In the genomic region with DNA sequence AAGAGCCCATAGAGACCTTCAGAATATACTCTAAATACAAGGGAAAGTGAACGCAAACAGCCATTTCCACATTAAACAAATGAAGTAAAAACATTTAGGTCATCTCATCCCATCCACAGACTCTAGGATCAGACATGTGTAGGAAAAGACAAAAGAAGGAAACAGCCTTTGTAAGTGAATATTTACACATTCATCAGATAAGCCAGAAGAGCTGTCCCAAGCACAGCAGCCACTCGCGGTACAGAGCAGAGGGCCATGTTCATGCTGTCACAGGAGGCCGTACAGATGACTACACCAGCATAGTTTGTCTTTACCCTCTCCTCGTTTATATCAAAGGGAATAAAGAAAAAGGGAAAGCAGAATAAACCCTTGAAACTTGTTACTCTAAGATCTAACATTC, we compare ENCODE assay signal across 19 mouse cellular contexts.
DNase-seq lines count a peak whose midpoint lies in the region; ATAC-seq and TF ChIP-seq lines count a peak whose summit lies in the region.
"Had no signal": no experiment of that assay in that cellular context is flagged by ENCODE, and none has a peak within 500 bp of the region (broad histone marks: within the 10 kb centered on the region; RNA-seq: fewer than 3 reads in every experiment).

No protein-coding gene starts in this region.

- H3K36me3 ChIP-seq in lung, embryonic 14.5 days (ENCODE audit: insufficient read depth), result no peaks in the 10 kb centered on the region
- H3K36me3 ChIP-seq in lung, postnatal 0 days (ENCODE audit: insufficient read depth, low read length), result no peaks in the 10 kb centered on the region
- H3K36me3 ChIP-seq: forebrain, embryonic 15.5 days had no signal

- TF ChIP-seq CTCF in lung, embryonic 14.5 days (IDR thresholded peaks at IDR 0.05; ENCODE audit: low read depth), result no peak
- TF ChIP-seq CTCF in lung, adult 2 months (IDR thresholded peaks at IDR 0.05; ENCODE audit: insufficient read depth, low read length), result no peak
- TF ChIP-seq CTCF in lung, postnatal 0 days (IDR thresholded peaks at IDR 0.05), result no peak

- TF ChIP-seq EP300 in lung, postnatal 0 days (IDR thresholded peaks at IDR 0.05), result peak; percentile 66

- H3K4me3 ChIP-seq in lung, embryonic 14.5 days (ENCODE audit: low read depth, low read length), result no peak overlapping the region
- no peak overlapping the region for H3K4me3 ChIP-seq in lung, adult 2 months (replicated peaks; ENCODE audit: extremely low read depth, low read depth, low read length)
- no peak overlapping the region for H3K4me3 ChIP-seq in lung, postnatal 0 days (ENCODE audit: low read depth, low read length)
- H3K4me3 ChIP-seq: embryonic facial prominence, embryonic 10.5 days; embryonic facial prominence, embryonic 12.5 days; forebrain, embryonic 13.5 days; forebrain, embryonic 15.5 days had no signal

- ATAC-seq in lung, embryonic 14.5 days (ENCODE audit: insufficient read depth), result peak; percentile 47; the same call in 1 of the 2 replicates
- ATAC-seq in lung, postnatal 0 days, result peak; percentile 86
- ATAC-seq: forebrain, embryonic 13.5 days; forebrain, embryonic 15.5 days had no signal

- no peak for TF ChIP-seq POLR2A in lung, adult 2 months (IDR thresholded peaks at IDR 0.05; ENCODE audit: borderline replicate concordance, extremely low read depth, low read depth, low read length)

- no peaks in the 10 kb centered on the region for H3K9me3 ChIP-seq in lung, embryonic 14.5 days (ENCODE audit: low read depth, low read length)
- H3K9me3 ChIP-seq in lung, postnatal 0 days (ENCODE audit: low read length), result no peaks in the 10 kb centered on the region
- H3K9me3 ChIP-seq: embryonic facial prominence, embryonic 10.5 days; embryonic facial prominence, embryonic 12.5 days; forebrain, embryonic 13.5 days; forebrain, embryonic 15.5 days had no signal

- H3K27ac ChIP-seq in lung, embryonic 14.5 days (ENCODE audit: low read depth), result no peak overlapping the region
- no peak overlapping the region for H3K27ac ChIP-seq in lung, postnatal 0 days (ENCODE audit: low read length)
- H3K27ac ChIP-seq: embryonic facial prominence, embryonic 10.5 days; embryonic facial prominence, embryonic 12.5 days; forebrain, embryonic 13.5 days; forebrain, embryonic 15.5 days had no signal

- H3K4me2 ChIP-seq in lung, embryonic 14.5 days, result no peak overlapping the region
- H3K4me2 ChIP-seq in lung, postnatal 0 days (replicated peaks; ENCODE audit: low read depth, low read length), result no peak overlapping the region
- H3K4me2 ChIP-seq: embryonic facial prominence, embryonic 12.5 days; forebrain, embryonic 13.5 days; forebrain, embryonic 15.5 days had no signal

- H3K27me3 ChIP-seq in lung, embryonic 14.5 days (ENCODE audit: insufficient read depth, low read length), result no peaks in the 10 kb centered on the region
- no peaks in the 10 kb centered on the region for H3K27me3 ChIP-seq in lung, postnatal 0 days (replicated peaks; ENCODE audit: insufficient read depth, low read length)
- H3K27me3 ChIP-seq: embryonic facial prominence, embryonic 12.5 days; forebrain, embryonic 13.5 days; forebrain, embryonic 15.5 days had no signal

- WGBS in lung, embryonic 14.5 days, result 36% methylated on average over 5 of the region's 5 CpGs
- WGBS in lung, adult 2 months, result 38% methylated on average over 5 of the region's 5 CpGs
- 24% methylated on average over 5 of the region's 5 CpGs for WGBS in lung, postnatal 0 days

- no peaks in the 10 kb centered on the region; the same call in 1 of the 2 replicates for H3K4me1 ChIP-seq in lung, embryonic 14.5 days (ENCODE audit: insufficient read depth)
- peaks cover 3% of the 10 kb centered on the region; the same call in 1 of the 2 replicates for H3K4me1 ChIP-seq in lung, adult 2 months (ENCODE audit: control insufficient read depth, insufficient read depth, low read length)
- no peaks in the 10 kb centered on the region for H3K4me1 ChIP-seq in lung, postnatal 0 days (ENCODE audit: insufficient read depth, low read depth, low read length)
- H3K4me1 ChIP-seq: embryonic facial prominence, embryonic 10.5 days; embryonic facial prominence, embryonic 12.5 days; forebrain, embryonic 13.5 days; forebrain, embryonic 15.5 days had no signal

- H3K9ac ChIP-seq in lung, embryonic 14.5 days, result no peak overlapping the region
- H3K9ac ChIP-seq in lung, postnatal 0 days (replicated peaks; ENCODE audit: low read depth), result no peak overlapping the region
- H3K9ac ChIP-seq: embryonic facial prominence, embryonic 12.5 days; forebrain, embryonic 13.5 days; forebrain, embryonic 15.5 days had no signal

- peak; percentile 24 for DNase-seq in lung, embryonic 14.5 days
- DNase-seq in lung, adult 2 months, result no peak
- peak; percentile 28 for DNase-seq in lung, postnatal 0 days (ENCODE audit: low spot score)
- peak; percentile 29 for DNase-seq in lung, postnatal 10 days
- peak; percentile 30 for DNase-seq in lung, postnatal 36 days
- no peak for DNase-seq in adrenal gland, postnatal 36 days
- DNase-seq in kidney, postnatal 14 days, result no peak
- DNase-seq: adrenal gland, adult 2 months; adrenal gland, postnatal 10 days; adrenal gland, postnatal 25 days; cerebellum, adult 11-12 months; cerebellum, adult 2 months; cerebellum, adult 9-10 months; cerebellum, postnatal 10 days; cerebellum, postnatal 25 days had no signal

Comparison
In these comparisons a context has a peak if more than half of its experiments do, and no peak if none do; other contexts are left out.
1. DNase-seq: peak in lung, embryonic 14.5 days (single experiment), lung, postnatal 0 days (single experiment), lung, postnatal 10 days (single experiment) and lung, postnatal 36 days (single experiment); none in lung, adult 2 months (single experiment), adrenal gland, postnatal 36 days (0 of 2) and kidney, postnatal 14 days (single experiment).